Mouse (Mus musculus): ENCODE results near the gene Efna5.

Efna5 gene

GRCm38 (mm10) chr17:62744239-62744638 is 136.9 kb downstream of the Efna5 start:
- no peak for DNase-seq

DNA sequence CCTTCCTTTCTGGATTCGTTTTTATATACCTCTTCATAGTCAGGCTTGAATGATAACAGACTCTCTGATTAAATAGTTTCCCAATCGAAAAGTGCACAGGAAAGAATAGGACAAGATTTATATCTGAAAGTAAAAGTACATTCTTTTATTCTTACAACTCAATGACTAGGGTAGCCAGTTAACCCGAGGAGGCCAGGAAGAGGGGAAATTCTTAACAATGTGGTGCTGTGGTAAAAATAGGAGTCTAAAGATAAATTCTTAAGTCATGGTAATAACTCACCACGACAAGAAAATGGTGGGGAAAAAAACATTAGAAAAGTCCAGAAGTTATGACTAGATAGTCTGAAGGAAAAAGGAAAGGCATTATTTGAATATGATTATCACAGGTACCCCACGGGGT is 139.4 kb downstream of the Efna5 start:
- DNase-seq: no peak

GRCm38 (mm10) chr17:62741020-62741419 is 140.1 kb downstream of the Efna5 start:
- DNase-seq: no peak

GRCm38 (mm10) chr17:62739993-62740392 is 141.1 kb downstream of the Efna5 start:
- no peak for DNase-seq

- no peak for DNase-seq
Observed at GRCm38 (mm10) chr17:62737404-62737803, 143.7 kb downstream of the Efna5 start.

GRCm38 (mm10) chr17:62735943-62736342 is 145.2 kb downstream of the Efna5 start:
- DNase-seq: peak; percentile 70

- peak; percentile 52 for DNase-seq
Observed at GRCm38 (mm10) chr17:62734901-62735300, 146.2 kb downstream of the Efna5 start.

DNA sequence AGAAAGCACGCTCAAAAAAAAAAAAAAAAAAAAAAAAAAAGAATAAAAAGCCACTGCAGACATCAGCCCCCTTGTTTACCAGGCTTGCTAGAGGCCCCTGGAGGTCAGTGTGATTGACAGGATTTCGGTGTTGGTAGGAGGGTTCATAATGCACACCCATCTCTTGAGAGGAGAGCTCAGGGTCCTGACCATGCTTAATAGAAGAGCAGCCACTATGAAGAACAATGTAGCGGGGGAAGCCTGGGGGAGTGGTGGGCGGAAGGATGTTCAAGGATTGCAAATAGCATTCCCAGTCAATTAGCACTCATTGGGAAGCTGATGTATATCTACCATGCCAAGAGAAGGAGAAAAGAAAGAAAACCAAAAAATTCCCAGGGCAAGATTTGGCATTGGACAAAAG is 147.1 kb downstream of the Efna5 start:
- no peak for DNase-seq

GRCm38 (mm10) chr17:62729754-62730470 is 151.2 kb downstream of the Efna5 start:
- peak; percentile 53 for DNase-seq

DNA sequence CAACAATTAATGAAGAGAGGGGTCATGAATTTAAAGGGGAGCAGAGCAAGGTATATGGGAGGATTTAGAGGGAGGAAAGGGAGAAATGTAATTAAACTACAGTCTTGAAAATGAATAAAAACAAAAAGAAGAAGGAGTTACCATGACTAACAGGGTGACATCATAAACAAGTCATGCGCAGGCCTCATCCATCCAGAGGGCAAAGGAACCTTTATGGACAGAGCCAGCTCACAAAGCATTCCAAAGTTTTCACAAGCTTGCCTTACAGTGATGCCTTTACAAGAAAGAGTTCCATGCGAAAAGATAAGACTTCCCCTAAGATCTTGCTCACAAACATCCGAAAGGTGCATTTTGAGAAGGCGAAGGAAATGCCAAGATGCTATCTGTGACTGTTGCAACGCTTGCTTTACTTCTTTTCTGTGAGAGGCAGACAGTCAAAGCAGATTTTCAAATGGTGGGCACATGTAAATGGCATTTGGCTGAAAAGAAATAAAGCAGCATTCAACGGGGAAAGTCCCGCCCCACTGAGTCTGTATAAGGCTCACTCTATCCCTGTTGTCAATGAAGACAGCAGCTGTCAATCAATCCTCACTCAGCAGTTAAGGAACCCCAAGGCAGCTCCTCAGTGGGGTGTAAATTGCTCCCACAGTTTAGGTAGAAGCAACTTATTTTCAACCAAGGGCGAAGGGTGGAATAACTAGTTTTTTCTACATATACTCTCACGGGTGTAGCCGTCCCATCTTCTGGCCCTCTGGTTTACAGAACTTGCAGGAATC is 152.8 kb downstream of the Efna5 start:
- no peak for DNase-seq

- DNase-seq: no peak
Observed at GRCm38 (mm10) chr17:62726102-62726501, 155.0 kb downstream of the Efna5 start.

- DNase-seq: no peak
Observed at GRCm38 (mm10) chr17:62722962-62723361, 158.2 kb downstream of the Efna5 start.

DNA sequence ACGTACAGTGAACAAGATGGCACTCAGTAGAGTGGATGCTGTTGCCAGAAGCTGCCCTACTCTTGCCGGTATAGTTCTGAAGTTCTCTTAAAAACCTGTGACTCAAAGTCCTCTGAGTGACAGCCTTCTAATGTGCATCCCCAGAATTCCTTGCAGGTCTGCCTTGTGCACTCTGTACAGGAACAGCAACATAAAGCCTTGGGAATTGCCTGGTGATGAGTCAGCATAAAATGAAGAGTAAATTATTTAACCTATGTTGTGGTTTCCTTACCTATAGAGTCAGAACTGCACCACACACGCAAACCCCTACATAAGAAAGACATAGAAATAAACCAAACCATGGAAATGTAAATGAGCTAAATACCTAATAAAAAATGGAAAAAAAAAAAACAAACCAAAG is 159.5 kb downstream of the Efna5 start:
- no peak for DNase-seq

DNA sequence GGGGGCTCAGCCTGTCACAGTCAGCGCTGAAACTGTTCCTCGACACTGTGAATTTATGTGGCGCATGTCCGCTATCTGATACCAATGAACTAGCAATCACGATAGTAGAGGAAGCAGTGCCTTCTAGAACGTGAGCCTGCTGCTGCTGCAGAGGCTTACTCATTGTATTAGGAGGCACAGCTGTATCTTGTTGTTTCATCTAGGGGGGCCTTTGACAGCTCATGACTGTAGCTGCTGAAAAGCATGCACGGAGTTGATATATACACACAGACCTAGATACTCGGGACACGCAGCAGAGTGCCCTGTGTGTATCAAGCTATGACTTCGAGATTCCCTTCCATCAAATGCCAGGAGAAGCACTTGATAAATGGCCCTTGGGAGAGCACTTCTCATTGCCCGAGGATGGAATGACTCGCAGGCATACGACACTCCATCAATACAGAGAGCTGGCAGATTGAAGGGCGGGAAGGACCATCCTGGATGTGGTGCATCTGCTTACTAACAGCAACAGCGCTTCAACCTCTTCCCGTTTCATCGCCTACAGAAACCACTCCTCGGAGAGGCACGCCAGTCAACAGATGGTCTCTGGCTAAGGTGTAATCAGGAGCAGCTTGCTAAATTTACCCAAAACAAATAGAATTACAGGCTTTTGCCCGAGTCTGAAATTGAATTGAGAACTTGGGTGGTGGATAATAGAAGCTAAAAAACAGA is 160.2 kb downstream of the Efna5 start:
- DNase-seq: no peak

GRCm38 (mm10) chr17:62717426-62718131 is 163.5 kb downstream of the Efna5 start:
- DNase-seq: no peak

GRCm38 (mm10) chr17:62713455-62713854 is 167.7 kb downstream of the Efna5 start:
- DNase-seq: no peak

- DNase-seq: no peak
Observed at GRCm38 (mm10) chr17:62706418-62706817, 174.7 kb downstream of the Efna5 start.

- no peak for DNase-seq
Observed at GRCm38 (mm10) chr17:62702020-62702814, 178.9 kb downstream of the Efna5 start.

GRCm38 (mm10) chr17:62700791-62701602 is 180.1 kb downstream of the Efna5 start:
- DNase-seq: peak; percentile 36

DNA sequence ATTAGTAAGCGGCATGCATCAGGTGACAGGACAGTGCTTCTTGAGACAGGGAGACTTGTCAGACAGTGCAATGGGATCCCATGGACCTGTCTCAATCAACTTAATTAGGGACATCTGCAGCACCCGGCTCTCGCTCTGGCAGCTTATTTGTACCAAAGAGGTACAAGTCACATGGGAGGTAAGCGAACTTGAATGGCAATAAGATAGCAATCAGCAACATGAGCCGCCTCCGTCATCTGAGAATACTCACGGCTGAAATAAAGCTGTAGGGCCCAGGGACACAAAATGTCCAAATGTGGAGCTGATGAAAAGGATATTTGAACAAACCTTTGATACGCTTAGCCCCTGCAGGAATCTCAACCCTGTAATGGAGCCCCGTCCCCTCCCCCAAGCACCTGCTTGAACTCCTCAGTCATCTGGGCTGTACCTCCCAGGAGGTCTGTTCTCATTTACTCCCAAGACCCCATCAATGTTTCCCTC is 186.1 kb downstream of the Efna5 start:
- peak; percentile 53 for DNase-seq

GRCm38 (mm10) chr17:62692242-62692641 is 188.9 kb downstream of the Efna5 start:
- no peak for DNase-seq

All from embryo, embryonic 11 days (tissue).